Mouse (Mus musculus) kidney, postnatal 10 days (tissue): Measurements from ENCODE around the gene Cct8l1.

Experiments used
- DNase-seq: peaks from one replicate; pipeline ENCODE4 v3.0.0; 2021; ENCODE audit warnings: mixed read lengths

Cct8l1 gene

DNA sequence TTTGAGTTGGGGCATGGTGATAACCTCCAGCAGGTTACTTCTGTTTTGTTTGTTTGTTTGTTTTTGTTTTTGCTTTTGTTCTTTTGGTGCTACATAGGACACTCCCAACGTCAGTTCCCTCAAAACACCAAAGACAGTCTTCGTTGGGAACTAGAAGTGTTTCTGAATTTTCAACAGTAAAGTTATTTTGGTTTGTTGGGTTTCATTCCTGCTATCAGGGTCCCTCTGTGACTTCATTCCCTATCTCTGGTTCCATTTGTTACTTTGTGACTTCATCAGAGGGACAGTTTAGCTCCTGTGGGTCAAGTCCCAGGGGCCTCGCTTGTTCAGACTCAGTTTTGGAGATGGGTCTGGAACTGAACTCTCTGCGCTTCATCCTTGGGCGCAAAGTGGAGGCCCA is at the start of gene Cct8l1:
TSS of gene Cct8l1 (plus strand) at position 301 of the 400 bp plus-strand sequence.
- DNase-seq, result no peak

DNA sequence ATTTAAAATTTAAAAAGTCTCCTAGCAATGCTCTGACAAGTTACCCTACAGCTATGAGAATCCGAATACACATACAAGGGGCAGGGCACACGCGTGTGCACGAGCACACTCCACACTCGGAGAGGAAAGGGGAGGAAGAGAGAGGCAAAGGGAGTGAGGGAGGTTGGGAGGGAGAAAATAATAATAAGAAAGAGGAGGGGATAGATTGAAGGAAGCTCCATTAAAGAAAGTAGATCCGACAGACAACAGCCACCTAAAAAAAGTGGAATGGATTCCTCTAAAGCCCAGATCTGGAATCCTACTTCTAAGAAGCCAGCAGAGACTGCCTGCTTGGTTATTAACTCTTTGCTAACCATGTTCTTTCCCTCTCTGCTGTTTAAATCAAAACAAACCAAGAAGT is 43.8 kb upstream of the Cct8l1 start:
- no peak for DNase-seq

DNA sequence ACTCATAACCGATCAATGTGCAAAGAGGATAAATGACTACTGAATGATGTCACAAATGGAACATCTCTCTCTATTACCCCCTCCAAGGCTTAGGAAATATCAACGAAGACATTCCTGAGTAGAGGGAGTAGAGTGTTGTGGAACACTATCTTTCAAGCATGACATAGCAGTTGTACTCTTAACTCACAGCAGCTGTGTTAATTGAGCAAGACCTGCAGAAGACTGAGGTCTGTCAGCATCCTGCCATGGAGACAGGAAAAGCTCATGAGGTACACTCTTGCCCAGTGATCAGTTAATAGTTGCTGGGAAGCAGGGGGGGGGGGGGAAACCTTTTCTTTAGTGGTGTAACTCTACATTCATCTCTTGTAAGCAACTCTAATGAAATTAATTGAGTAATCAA is 40.1 kb upstream of the Cct8l1 start:
- DNase-seq, result no peak

DNA sequence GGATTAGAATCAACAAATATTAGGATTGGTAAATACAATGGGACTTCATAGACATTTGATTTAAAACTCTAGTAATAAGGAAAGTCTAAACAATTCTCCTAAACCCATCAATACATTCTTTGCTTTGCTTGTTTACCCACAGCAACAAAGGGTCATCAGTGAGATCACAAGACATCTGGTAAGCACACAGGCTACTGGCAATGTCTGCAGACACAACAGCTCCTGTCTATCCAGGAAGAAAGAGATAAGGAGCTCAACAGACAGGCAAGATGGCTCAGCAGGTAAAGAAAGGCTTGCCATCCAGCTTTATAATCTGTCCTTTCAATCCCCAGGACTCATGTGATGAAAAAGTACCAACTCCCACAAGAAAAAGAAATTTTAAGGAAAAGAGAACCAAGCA is 37.0 kb upstream of the Cct8l1 start:
- no peak for DNase-seq

DNA sequence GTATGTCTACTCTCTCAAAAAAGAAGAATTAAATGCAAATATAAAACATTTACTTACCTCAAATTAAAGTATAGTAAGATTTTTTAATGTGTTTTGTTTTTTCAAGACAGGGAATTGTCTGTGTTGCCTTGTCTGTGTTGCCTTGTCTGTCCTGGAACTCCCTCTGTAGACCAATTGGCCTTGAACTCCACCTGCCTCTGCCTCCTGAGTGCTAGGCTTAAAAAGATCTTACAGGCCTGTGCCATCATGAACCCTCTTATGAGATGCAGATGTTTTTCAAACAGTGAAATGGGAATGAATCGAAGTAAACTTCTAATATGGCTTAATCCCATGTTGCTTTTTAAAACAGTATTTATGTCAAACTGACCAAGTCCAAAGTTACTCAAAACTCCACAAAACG is 19.2 kb upstream of the Cct8l1 start:
- no peak for DNase-seq

DNA sequence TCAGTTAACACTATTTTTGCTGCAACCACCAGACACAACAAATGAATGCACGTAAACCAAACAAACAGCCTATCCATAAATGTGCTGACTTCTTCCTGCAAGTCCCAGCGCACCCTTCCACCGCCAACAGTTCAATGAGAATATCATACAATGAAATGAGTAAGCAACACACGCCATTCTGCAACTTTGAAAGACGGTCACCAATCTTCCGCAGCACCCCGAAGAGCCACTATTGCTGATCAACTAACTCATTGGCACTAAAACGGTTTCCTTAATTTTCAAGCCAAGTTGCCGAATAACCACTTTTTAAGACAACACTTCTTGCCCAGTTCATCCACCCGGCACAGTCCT is 18.5 kb upstream of the Cct8l1 start:
- DNase-seq, result peak; percentile 31

DNA sequence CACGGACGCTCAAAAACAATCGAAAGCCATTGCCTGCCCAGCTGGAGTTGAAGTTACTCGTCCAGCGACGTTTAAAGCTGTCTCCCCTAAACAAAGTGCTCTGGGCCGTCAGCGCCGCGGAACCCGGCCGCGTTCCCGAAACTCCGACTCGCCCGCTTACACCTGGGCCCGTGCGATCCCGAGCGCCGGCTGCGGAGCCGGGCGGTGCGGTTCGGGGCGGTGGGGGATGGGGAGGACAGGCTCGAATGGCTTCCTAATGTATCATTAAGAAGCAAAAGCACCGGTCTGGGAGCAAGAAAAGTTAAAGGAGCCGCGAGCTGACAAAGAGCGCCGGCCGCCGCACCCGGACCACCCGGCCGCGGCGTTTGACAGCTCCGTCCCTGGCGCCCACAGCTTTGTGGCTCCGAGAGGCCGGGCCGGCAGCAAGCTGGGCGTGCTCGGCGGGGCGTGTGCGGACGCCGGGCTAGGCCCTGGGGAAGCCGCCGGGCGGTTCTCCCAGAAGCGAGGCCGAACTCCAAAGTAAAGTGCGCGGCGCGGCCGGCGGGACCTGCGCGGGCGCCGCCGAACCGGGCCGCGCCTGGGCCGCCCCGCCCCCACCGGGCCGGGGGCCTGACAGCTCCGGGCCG is 18.0 kb upstream of the Cct8l1 start:
- peak; percentile 75 for DNase-seq

DNA sequence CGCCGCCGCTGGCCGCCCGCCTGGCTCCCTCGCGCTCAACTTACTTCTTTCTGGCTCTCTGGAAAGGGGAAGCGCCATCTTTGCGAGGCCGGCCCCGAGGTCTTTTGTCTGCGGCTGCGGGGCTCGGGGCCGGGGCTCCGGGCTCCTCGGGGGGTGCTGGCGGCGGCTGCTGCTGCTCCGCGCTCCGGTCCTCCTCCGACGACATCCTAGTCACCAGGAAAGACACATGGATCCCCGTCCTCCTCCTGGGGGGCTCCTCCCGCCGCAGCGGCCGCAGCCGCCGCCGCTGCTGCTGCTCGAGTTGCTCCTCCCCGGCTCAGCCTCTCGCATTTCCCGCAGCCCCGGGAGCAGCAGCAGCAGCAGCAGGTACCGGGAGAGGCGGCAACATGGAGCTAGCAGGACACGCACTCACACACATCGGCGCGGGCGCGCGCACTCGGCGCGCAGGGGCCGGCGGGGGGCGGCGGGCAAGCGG is 17.5 kb upstream of the Cct8l1 start, which contains the start of gene Kmt2c:
TSS of gene Kmt2c (minus strand) at position 438 of the 475 bp plus-strand sequence.
- DNase-seq, result no peak

DNA sequence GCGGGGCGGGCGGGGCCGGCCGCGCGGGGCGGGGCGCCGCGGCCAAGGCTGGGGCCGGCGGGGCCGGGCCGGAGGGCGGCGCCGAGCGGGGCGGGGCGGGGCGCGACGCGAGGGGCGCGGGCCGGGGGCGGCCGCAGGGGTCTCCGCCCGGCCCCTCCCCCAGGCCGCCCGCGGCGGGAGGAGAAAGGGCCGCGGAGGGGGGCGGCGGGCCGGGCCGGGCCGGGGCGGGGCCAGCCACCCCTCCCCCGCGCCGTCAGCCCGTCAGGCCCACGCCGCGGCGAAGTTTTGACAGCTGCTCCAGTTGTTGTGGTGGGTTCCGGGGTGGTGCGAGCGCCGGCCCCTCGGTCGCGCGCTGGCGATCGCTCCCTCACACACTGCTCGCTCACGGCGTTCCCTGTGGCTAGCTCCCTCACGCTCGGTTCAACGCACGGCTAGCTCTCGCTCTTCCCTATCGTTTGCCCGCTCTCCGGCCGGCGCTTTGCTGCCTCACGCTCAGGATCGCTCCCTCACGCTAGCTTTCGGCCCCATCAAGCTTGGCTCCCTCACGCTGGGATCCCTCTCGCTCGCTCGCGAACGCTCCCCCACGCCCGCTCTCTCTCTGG is 16.9 kb upstream of the Cct8l1 start:
- peak; percentile 89 for DNase-seq

DNA sequence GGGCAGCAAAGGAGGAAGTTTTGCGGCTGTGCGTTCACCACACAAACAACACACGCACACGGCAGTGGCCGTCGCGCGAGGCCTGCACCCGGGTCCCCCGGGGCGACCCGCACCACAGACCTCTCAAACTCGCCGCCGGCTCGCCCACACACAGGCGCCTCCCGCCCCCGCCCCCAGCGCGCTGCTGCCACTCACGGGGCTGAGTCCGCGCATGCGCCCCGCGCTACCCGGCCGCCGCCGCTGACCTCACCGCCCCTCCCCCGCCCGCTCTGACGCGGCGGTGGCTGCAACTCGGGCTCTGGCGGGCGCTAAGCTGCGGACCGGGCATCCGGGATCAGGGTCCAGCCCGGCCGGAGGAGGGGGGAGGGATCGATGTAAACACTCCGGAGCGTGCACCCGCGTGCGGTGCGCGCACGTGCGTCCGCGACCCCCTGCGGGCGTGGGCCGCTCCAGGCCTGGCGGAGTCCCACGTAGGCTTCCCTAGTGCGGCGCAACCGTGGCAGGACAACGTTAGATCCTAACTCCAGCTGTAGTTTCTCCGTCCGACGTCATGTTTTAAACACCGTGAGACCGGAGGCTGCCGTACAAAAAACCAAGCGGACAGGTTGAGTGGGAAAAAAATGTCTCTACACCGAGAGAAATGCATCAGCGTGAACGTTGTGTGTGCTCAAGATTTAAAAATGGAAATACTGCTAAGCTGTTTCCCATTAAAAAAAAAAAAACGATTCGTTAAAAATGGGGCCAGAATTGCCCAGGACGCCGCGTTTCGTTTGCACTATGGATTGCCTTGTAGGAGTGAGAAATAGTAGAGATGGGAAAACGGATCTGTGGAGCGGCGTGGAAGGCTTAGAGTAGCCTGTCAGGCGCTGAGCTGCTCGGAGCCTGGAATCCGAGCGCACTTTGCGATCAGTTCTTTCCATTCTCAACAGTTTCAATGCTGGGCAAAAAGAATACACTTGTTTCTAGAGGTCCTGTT is 16.2 kb upstream of the Cct8l1 start:
- peak; percentile 99 for DNase-seq

DNA sequence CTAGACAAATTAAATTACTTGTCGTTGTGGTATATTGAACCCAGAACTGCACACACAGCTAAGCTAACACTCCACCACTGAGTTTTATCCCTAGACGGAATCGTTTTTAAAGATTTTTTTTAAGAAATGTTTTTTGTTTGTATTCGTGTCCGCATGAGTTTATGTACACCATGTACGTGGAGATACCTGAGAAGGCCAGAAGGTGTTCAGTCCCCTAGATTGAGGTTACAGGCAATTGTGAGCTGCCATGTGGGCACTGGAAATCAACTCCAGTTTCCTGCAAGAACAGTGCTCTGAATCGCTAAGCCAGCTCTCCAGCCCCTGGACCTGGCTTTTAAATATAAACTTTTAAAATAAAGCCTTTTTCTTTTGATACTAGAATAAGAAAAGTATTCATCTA is 15.2 kb upstream of the Cct8l1 start:
- DNase-seq, result no peak

DNA sequence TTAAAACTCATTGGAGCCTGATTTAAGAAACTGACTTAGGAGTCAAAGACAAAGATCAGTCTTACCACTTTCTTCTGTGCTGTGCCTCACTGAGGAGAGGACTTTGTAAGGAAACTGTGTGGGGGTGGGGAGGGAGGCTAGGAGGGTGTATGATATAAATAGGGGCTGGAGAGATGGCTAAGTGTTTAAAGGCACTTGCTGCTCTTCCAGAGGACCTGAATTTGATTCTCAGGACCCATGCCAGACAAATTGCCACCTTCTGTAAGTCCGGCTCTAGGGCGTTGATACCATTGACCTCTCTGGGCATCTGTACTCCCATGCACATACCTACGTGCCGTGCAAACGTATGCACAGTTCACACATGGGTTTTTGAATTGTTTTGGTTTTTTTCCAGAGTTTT is 9.8 kb upstream of the Cct8l1 start:
- no peak for DNase-seq

DNA sequence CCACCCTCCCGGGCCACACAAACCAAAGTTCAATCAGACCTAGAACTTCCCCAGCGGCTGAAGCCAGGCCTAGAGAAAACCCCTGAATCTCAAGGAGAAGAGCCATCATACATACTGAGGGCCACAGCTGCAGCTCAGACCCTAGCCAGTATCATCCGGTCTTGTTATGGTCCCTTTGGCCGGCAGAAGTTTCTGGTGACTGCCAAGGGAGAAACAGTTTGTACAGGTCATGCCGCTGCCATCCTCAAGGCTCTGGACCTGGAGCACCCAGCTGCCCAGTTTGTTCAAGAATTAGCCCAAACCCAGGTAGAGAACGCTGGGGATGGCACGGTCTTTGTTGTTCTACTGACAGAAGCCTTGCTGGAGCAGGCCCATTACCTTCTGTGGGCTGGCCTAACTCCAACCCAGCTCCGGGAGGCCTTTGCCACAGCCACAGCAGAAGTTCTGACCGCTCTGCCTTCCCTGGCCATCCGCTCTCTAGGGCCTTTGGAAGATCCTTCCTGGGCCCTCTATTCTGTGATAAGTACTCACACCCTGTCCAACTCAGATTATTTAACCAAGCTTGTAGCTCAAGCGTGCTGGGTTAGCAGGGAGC is 531 bp downstream of the Cct8l1 start:
- no peak for DNase-seq

DNA sequence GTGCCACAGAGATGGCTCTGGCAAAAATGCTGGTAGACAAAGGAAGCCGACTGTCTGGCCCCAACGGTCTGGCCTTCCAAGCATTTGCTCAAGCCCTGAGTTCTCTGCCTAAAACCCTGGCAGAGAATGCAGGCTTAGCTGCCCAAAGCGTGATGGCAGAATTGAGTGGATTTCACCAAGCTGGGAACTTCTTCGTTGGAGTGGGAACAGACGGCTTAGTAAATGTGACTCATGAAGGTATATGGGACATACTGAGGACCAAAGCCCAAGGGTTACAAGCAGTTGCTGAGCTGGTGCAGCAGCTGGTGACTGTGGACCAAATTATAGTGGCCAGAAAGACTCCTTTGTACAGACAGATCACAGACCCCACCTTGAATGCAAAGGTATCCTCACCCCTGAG is 1.7 kb downstream of the Cct8l1 start:
- DNase-seq, result no peak

DNA sequence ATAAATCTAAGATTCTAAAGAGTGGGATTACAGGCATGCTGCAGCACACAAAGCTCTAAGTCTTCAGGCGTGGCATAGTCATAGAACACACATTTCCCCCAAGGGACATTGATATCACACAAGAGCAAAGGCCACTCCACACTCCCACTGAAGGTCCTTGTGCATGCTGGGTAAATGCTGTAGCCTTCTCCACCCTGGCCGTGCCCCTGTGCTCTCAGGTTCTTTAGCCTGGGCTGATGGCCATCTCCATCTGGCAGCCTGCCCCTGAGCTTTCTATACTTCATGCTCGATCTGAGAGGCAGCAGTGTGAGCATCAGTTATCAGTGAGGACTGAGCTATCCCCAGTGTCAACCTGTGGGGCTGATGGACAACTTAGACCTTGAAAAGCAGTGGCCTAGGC is 4.0 kb downstream of the Cct8l1 start:
- DNase-seq, result no peak

DNA sequence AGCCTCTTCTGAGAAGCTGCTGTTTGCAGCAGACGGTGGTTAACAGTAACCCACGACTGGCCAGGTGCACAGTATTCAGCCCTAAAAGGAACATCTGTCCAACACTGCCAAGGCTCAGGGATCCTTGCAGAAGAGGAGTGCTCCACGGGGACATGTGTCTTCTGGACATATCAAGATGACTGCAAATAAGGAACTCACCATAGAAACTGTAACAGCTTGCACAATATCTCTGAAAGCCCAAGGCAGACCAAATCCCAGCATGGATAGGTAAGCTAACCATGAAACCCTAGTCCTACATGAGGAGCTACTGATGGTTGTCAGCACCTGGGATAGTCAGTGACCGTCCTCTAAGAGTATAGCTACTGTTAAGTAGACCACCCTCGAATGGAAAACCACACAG is 5.6 kb downstream of the Cct8l1 start:
- no peak for DNase-seq

DNA sequence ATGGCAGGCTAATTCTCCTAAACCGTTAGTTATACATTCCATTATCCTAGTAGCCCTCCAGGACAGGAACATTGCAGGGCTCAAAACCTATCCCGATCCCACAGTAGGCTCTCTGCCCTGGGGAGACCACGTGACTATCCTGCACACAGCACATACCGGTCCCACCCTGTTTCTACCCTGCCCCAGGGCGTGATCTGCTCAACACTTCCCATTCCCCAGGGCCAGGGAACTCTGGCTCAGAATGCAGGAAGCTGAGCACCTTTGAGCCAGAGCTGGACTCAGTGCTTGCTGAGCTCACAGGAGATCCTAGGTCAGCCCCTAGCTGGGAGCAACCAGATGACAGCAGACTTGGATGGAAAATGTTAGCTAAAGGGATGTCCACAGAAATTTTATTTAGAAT is 10.2 kb downstream of the Cct8l1 start:
- DNase-seq, result peak; percentile 10

DNA sequence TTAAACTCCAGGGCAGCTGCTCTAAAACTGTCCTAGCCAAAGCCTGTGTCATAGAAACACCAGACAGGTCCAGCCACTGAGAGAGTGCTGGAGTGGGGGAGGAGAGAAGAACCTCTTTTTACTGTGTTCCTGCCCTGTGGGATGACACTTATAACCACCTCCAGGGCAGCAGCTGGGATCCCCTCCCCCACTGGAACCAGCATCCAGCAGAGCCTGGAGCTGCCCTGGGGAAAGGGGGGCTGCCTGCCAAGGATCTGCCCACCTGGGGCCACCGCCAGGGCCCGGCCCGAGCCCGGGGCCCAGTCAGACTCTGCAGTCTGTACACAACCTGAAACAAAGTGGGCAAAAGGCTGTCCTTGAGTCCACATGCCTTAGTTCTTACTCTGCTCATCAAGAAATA is 11.1 kb downstream of the Cct8l1 start:
- peak; percentile 24 for DNase-seq

DNA sequence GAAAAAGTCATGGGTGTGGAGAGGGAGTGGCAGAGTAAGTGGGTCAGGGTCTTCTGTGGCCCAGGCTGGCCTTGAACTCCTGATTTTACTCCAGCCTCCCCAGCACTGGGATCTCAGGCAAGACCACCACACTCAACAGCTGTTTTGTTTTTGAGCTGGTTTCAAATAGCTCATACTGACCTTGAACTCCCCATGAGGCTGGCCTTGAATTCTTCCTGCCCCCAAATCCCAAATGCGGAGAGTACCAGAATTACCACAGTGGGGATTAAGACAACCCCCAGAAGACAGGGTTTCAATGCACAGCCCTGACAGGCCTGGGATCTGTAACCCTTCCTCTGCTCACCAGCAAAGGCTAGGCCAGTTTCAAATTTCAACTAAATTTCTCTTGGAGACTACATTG is 12.1 kb downstream of the Cct8l1 start:
- DNase-seq, result no peak

DNA sequence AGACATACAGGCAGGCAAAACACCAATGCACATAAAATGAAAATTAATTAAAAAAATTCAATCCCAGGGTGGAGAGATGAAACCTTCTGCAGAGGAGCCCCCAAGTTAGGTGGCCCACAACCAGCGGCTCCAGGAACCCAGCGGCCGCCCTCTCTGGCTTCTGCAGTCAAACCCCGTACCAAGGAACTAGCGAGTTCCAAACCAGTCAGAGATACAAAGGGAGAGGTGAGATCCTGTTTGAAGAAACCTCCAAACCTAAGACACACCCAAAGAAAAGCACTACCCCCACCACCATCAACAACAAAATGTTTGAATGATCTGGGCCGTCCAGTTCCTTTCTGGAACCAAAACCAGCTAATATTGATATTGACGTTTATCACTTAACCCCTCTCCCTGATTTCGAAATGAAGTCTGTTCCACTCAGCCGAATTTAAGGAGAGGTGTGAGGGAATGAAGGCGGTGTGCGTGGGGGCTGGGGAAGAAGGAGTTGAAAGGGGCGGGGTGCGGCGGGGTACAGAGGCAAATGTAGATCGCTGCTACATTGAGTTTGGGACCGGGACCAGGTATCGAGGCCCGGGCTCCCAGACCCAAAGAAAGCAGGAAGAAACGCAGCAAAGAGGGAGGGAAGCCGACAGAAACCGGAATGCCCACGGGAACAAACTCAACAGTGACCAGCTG is 13.1 kb downstream of the Cct8l1 start:
- DNase-seq, result peak; percentile 18

DNA sequence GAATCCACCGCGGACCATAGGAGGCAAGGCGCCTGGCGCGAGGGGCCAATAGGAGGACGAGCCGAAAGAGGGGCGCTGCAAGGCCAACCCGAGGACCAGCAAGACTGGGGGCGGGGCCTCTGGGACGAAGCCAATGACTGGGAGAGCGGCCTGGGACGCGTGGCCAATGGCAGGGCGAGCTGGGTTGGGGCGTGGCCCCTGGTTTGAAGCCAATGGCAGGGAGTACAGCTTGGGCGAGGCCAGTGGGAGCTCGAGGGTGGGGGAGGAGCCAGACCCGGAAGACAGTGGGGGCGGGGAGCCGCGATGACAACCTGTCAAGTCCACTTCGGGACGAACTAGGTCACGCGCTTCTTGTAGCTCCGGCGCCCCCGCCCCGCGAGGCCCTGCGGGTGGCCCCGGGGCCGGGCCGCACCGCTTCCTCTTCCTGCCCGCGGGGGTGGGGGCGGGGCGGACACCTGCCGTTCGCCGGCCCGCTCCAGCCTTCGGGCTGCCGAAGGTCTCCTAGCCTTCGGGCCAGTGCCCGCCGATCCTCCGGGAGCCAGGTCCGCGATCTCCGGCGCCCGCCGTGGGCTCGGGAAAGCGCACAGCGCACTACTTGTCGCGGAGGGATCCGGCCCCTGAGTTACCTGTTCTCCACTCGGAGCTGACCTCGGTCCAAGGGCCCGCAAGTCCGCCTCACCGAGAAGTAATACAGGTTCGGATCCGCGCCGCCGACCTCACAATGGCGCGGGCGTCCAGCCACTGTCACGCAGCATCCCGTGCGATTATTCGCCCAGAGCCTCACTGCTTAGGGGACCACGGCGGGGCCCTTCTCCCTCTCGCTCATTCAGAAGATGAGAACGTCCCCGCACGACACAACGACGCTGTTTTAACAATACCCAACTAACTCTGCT is 13.9 kb downstream of the Cct8l1 start:
- peak; percentile 100 for DNase-seq

DNA sequence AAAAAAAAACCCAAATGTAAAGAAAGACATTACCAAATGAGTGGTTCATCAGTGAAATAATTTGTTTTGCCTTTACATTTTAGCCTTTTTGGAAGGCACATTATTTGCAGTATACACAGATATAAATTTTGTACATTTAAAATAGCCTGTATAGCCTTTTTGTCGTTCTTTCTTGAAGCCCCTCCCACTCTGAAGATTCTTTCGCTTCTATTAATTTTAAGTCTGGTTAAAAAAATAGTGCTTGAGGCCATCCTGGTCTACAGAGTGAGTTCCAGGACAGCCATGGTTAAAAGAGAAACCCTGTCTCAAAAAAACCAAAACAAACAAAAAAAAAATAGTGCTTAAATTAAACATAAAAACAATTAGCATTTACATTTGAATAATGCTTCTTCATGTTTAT is 14.8 kb downstream of the Cct8l1 start:
- DNase-seq, result no peak
